Mouse (Mus musculus) neural tube, embryonic 13.5 days (tissue): ENCODE measurements around the gene Rhox3a2. TPM values are rescaled to one million over a fixed set of nuclear protein-coding genes. Genes with fewer than 3 reads are reported as not detected.
"Not testable (repeated sequence)": the region's sequence is repeated elsewhere in the genome, so short reads cannot be mapped to it uniquely, and the experiment has no call there.

Experiments used
- ATAC-seq: fragments of 200-750 bp; cut with Nextera tagmentation; 2 replicates; pipeline ENCODE4 v1.8.0; 2017; ENCODE audit warnings: low read depth, mild to moderate bottlenecking, moderate TSS enrichment, moderate library complexity
- H3K27ac ChIP-seq: fragments of 300-500 bp; sonication (generic); replicated peaks from 2 replicates; pipeline ENCODE4 v1.5.1; 2015; ENCODE audit warnings: moderate library complexity, mild to moderate bottlenecking, inconsistent platforms
- H3K27me3 ChIP-seq: fragments of 300-500 bp; sonication (generic); 2 replicates; pipeline ENCODE4 v1.6.1; 2015; ENCODE audit warnings: mild to moderate bottlenecking, inconsistent platforms
- H3K36me3 ChIP-seq: fragments of 300-500 bp; sonication (generic); 2 replicates; pipeline ENCODE4 v1.6.1; 2015; ENCODE audit warnings: mild to moderate bottlenecking, inconsistent platforms
- H3K4me1 ChIP-seq: fragments of 300-500 bp; sonication (generic); replicated peaks from 2 replicates; pipeline ENCODE4 v1.6.1; 2015; ENCODE audit warnings: inconsistent platforms
- H3K4me2 ChIP-seq: fragments of 300-500 bp; sonication (generic); 2 replicates; pipeline ENCODE4 v1.6.1; 2015; ENCODE audit warnings: inconsistent platforms, mild to moderate bottlenecking, moderate library complexity
- H3K4me3 ChIP-seq: fragments of 300-500 bp; sonication (generic); 2 replicates; pipeline ENCODE4 v1.5.1; 2015; ENCODE audit warnings: mild to moderate bottlenecking, inconsistent platforms
- H3K9ac ChIP-seq: fragments of 300-500 bp; sonication (generic); 2 replicates; pipeline ENCODE4 v1.6.1; 2015; ENCODE audit warnings: moderate library complexity, mild to moderate bottlenecking, inconsistent platforms
- H3K9me3 ChIP-seq: fragments of 300-500 bp; sonication (generic); 2 replicates; pipeline ENCODE4 v1.6.1; 2016; ENCODE audit warnings: inconsistent platforms
- WGBS: fragments of 180-500 bp; shearing (Covaris S2); methylation state at CpG from one replicate; pipeline ENCODE4 v1.1.7; 2015; 5-methylcytosine and 5-hydroxymethylcytosine counted together
- polyA plus RNA-seq: library from polyadenylated mRNA; unstranded; fragments of >200 nt; fragmentation: Nextera tagmentation; extraction: Ambion mirVana; gene quantifications from 2 replicates; pipeline ENCODE4 v1.2.1, GENCODE M21; 2015

Rhox3a2 gene
- not detected in 2 replicates for polyA plus RNA-seq

DNA sequence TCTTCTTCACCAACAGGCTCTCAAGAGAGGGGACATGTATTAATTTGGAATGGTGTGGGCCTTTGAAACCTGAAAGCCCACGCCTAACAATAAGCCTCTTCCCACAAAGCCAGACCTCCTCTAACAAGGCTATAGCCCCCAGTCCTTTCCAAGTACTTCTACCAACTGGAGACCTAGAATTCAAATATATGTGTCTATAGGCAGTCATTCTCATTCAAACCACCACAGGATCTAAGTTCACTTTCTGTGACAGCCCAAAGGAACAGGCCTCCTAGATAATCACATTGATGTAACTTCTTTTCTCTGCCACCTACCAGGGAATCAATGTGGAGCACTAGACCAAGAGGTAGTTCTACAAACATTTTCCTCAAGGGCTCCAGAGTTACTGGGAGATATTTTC, at the start of gene Rhox3a2:
Gene Rhox3a2 (plus strand): TSS at position 301 of the 400 bp plus-strand sequence.
- not testable (repeated sequence) for ATAC-seq, H3K9ac ChIP-seq, H3K27me3 ChIP-seq, H3K4me3 ChIP-seq, H3K4me1 ChIP-seq, H3K27ac ChIP-seq, H3K4me2 ChIP-seq, H3K9me3 ChIP-seq, H3K36me3 ChIP-seq
- WGBS, result no CpG with 5 or more reads among the region's 1 CpGs

DNA sequence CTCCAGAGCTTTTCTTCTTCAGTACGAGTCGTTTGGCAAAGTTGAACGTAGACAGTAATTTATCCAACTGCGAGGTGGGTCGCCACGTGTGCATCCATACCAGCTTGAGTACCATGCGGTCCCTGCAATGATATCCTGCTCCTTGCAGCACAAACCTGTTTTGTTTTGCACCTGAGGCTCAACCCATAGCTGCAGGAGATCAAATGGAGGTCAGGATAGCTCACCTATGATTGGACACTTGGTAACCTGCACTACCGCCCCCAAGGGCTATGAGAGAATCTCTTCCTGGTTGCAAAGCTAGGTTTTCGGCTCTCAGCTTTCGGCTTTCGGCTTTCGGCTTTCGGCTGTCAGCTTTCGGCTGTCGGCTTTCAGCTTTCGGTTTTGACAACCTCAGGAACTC, 10.7 kb downstream of the Rhox3a2 start, which contains the start of gene Rhox4a2:
Gene Rhox4a2 (plus strand): TSS at position 301 of the 400 bp plus-strand sequence.
- H3K4me3 ChIP-seq, H3K27ac ChIP-seq, H3K4me2 ChIP-seq, H3K9me3 ChIP-seq, H3K27me3 ChIP-seq, H3K36me3 ChIP-seq, H3K9ac ChIP-seq, ATAC-seq, H3K4me1 ChIP-seq: not testable (repeated sequence)
- 94% methylated on average over 9 of the region's 16 CpGs for WGBS

DNA sequence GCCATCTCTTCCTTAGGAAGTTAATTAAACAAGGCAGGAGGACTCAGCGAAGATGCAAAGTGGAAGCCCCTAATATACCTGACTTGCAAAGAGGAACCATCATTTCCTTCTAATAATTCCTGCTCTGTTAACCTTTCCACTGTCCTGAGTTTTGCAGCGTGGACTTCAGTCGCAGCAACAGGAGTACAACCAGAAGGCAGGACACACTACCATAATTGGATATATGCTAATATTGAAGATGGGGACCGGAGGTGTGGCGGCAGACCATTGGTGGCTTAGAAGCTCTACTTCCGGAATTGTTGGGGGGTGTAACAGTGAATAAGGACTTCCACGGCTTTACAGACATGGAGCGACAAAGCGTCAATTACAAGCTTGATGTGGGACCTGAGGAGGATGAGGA, 31.9 kb downstream of the Rhox3a2 start, which contains the start of gene Rhox2b:
Gene Rhox2b (plus strand): TSS at position 301 of the 400 bp plus-strand sequence.
- not testable (repeated sequence) for H3K9ac ChIP-seq, H3K9me3 ChIP-seq, H3K4me1 ChIP-seq, H3K4me2 ChIP-seq, H3K27me3 ChIP-seq, ATAC-seq, H3K4me3 ChIP-seq, H3K36me3 ChIP-seq, H3K27ac ChIP-seq
- WGBS, result no CpG with 5 or more reads among the region's 9 CpGs

DNA sequence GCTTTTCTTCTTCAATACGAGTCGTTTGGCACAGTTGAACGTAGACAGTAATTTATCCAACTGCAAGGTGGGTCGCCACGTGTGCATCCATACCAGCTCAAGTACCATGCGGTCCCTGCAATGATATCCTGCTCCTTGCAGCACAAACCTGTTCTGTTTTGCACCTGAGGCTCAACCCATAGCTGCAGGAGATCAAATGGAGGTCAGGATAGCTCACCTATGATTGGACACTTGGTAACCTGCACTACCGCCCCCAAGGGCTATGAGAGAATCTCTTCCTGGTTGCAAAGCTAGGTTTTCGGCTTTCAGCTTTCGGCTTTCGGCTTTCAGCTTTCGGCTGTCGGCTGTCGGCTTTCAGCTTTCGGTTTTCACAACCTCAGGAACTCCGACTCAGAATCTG, 52.4 kb downstream of the Rhox3a2 start, which contains the start of gene Rhox4b:
Gene Rhox4b (plus strand): TSS at position 301 of the 400 bp plus-strand sequence.
- H3K27ac ChIP-seq, H3K4me1 ChIP-seq, H3K9me3 ChIP-seq, ATAC-seq, H3K36me3 ChIP-seq, H3K4me2 ChIP-seq, H3K4me3 ChIP-seq, H3K27me3 ChIP-seq, H3K9ac ChIP-seq: not testable (repeated sequence)
- WGBS, result 88% methylated on average over 14 of the region's 15 CpGs

Other genes starting within 250 kb of the Rhox3a2 start
- 0.21 and 0.43 TPM in 2 replicates for gene Akap14, start 211.2 kb upstream of the Rhox3a2 start, polyA plus RNA-seq
- 592 and 661 TPM in 2 replicates for gene Ndufa1, start 188.9 kb upstream of the Rhox3a2 start, polyA plus RNA-seq
- gene Rnf113a1, start 188.8 kb upstream of the Rhox3a2 start, polyA plus RNA-seq, result 18.9 and 20.0 TPM in 2 replicates
- not detected in 2 replicates for gene Gm9, start 169.0 kb upstream of the Rhox3a2 start, polyA plus RNA-seq
- gene Rhox1, start 157.8 kb upstream of the Rhox3a2 start, polyA plus RNA-seq, result not detected in 2 replicates
- gene Rhox2a, start 135.1 kb upstream of the Rhox3a2 start, polyA plus RNA-seq, result not detected in 2 replicates
- not detected in 2 replicates for gene Rhox3a, start 130.1 kb upstream of the Rhox3a2 start, polyA plus RNA-seq
- not detected in 2 replicates for gene Rhox4a, start 114.7 kb upstream of the Rhox3a2 start, polyA plus RNA-seq
- not detected in 2 replicates for gene Rhox4a2, start 10.8 kb downstream of the Rhox3a2 start, polyA plus RNA-seq
- not detected in 2 replicates for gene Rhox2b, start 32.0 kb downstream of the Rhox3a2 start, polyA plus RNA-seq
- gene Rhox4b, start 52.5 kb downstream of the Rhox3a2 start, polyA plus RNA-seq, result not detected in 2 replicates
- gene Rhox2c, start 73.7 kb downstream of the Rhox3a2 start, polyA plus RNA-seq, result not detected in 2 replicates
- not detected in 2 replicates for gene Rhox3c, start 78.6 kb downstream of the Rhox3a2 start, polyA plus RNA-seq
- not detected in 2 replicates for gene Rhox4c, start 100.3 kb downstream of the Rhox3a2 start, polyA plus RNA-seq
- gene Rhox2d, start 113.4 kb downstream of the Rhox3a2 start, polyA plus RNA-seq, result not detected in 2 replicates
- gene Rhox4d, start 134.3 kb downstream of the Rhox3a2 start, polyA plus RNA-seq, result not detected in 2 replicates
- not detected in 2 replicates for gene Rhox2e, start 150.4 kb downstream of the Rhox3a2 start, polyA plus RNA-seq
- gene Rhox3e, start 162.0 kb downstream of the Rhox3a2 start, polyA plus RNA-seq, result not detected in 2 replicates
- gene Rhox4e, start 177.4 kb downstream of the Rhox3a2 start, polyA plus RNA-seq, result not detected in 2 replicates
- not detected in 2 replicates for gene Rhox2f, start 191.4 kb downstream of the Rhox3a2 start, polyA plus RNA-seq
- gene Rhox3f, start 201.0 kb downstream of the Rhox3a2 start, polyA plus RNA-seq, result not detected in 2 replicates
- not detected in 2 replicates for gene Rhox4f, start 227.7 kb downstream of the Rhox3a2 start, polyA plus RNA-seq
- not detected in 2 replicates for gene Rhox3g, start 248.6 kb downstream of the Rhox3a2 start, polyA plus RNA-seq